Mouse (Mus musculus): ENCODE measurements at regions not wholly inside any gene's neighbourhood (a gene's known extent, or its start where the extent isn't known, plus 50 kb on each side); places are given as distances from the start of the nearest gene placed in this dataset.

DNA sequence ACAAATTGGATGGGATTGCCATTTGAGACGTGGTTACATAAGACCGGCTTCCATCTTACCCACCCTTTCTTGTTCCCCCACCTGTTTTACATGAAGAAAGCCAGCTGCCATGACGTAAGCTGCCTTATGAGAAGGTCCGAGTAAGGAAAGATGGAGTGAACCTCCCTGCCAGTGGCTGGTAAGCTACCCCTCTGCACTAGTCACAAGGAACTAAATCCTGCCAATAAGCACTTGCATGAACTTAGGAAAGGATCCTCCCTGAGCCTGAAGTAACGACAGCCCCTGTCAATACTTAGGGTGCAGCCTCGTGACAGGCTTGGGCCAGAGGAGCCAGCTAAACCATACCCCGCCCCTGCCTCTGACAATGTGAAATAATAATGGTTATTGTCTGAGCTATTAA is 62.8 kb upstream of the Gm47985 start:
- DNase-seq (ENCODE audit: extremely low spot score) = no peak

DNA sequence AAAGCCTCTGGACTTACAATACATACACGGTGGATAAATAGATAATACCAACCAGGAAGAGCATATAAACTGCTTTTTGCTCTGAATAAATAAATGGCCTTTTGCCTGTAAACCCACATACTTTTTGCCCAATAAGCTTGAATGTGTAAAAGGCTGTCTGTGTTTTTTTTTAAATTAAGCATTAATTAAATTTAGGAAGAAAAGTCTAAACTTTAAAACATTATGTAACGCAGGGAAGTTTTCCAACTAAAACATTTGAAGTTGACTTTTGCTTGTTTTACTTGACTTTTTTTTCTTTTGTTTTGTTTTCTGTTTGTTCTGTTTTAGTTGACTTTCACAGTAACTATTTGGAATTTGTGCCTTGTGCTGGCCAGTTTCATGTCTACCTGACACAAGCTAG is 60.7 kb upstream of the Gm47985 start:
- DNase-seq (ENCODE audit: extremely low spot score) = no peak

DNA sequence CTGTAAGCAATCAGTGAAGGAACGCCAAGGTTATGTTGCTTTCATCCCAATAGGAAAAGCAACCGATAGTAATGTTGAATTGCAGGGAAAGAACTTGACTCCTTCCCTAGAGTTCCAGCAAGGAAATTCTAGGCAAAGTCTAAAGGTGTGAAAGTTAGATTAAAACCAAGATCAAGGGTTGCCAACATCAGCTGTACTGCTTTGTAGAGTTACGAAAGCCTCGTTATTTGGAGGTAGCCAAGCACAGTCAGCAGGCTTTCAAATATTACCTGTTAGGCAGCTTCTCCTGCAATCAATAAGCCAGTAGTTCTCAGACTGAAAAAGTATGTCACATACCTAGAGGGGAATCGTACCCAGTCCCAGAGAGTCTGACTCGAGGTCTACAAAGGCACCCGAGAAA is 58.4 kb upstream of the Gm47985 start:
- no peak for DNase-seq (ENCODE audit: extremely low spot score)

DNA sequence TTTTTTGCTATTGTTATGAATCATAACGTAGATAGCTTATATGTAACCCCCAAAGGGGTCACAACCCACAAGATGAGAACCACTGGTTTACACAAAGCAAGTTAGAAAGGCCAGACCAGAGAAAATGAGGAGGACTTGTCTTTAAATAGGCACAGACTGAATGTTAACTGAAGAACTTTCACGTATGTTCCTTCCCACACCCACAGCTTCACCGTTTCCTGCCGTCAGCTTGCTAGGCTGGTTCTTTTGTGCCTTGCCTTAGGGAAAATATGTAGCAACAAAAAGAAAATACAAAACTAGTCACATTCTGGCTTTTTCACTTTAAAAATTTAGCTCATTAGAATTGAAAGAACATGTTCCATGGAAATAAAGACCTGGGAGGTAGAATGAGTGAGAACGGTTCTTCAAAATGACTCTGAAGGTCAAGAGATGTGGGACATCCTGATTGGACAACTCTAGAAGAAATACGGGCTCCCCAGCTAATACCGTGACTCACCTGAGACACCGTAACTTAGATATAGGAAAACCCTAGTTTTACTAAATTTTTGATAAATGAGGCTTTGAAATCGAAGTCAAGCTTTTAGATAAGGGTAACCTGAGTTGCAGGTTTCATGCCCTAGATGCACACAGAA is 57.2 kb upstream of the Gm47985 start:
- no peak for DNase-seq (ENCODE audit: extremely low spot score)

DNA sequence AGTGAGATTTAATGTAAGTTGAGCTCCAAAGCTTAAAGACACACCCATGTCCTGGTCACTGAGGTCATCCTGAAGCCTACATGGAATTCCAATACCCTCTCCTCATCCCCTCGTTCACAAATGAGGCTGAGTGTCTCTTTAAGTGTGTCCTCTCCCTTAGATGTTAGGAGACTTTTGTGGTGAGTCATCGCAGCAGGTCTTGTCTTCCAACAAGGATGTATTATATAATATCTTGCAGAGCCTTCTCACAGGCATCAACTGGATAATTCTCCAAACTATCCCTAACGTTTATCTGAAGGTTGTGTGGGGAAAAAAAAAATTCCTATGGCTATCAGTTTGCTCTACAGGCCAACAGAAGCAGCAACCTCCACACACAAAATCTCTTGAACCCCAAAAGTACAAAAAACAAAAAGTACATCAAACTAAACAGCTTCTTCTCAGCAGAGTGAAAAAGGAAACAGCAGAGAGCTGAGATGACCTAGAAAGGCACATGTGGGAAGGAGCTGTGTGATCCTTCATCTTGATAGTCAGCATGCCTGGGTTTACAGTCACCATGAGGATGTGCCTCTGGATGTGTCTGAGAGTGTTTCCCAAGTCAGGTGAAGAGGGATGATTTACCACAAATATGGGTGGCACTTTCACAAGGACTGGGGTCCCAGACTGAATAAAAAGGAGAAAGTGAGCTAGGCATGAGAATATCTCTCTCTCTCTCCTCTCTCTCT is 56.4 kb upstream of the Gm47985 start:
- no peak for DNase-seq (ENCODE audit: extremely low spot score)

DNA sequence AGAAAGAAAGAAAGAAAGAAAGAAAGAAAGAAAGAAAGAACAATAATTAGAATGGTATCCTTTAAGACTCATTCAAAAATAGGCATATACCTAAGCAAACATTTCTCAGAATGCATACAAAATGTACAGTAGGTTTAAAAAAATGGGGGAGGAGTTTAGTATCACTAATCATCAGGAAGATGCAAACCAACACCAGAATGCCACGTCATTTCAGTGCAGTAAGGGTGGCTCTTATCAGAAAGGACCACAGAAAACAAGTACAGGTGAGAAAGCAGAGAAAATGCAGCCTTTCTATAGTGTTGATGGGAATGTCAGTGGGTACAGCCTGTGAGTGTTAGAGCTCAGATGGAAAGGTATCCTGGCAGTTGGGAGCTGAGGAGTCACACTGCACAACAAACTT is 55.6 kb upstream of the Gm47985 start:
- DNase-seq (ENCODE audit: extremely low spot score) = no peak

DNA sequence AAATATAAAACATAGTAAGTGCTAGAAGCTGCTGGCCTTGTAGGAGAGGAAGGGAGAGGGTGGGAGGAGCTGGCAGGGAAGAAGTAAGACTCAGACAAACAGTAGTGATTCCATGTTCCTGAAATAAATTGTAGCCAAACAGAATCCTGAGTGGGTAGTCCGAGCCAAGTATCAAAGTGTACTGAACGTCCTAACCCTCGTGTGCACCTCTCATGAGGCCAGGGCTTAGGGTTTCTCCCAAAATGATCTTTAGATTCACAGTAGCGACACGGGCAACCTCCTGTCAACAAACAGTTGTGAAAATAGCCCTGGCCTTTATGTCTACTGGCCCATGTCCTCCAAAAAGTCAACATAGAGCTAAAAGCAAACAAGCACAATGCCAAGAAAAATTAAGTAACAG is 54.3 kb upstream of the Gm47985 start:
- DNase-seq (ENCODE audit: extremely low spot score) = no peak

DNA sequence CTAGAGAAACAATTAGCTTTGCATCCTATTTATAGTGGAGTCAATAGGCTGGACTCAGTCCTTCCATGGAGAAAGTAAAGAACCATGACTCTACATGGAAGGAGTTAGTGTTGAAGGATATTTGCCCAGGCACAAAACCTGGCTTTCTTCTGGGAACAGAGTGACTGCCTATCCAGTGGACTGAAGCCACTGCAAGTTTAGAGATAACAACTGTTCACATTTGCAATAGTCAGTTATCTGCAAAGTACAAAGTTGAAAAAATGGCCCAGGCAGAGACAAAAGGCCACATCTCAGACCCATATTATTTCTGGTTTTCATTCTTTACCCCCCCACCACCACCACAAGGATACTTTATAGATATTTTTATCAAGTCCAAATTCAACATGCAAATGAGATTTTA is 53.4 kb upstream of the Gm47985 start:
- no peak for DNase-seq (ENCODE audit: extremely low spot score)

DNA sequence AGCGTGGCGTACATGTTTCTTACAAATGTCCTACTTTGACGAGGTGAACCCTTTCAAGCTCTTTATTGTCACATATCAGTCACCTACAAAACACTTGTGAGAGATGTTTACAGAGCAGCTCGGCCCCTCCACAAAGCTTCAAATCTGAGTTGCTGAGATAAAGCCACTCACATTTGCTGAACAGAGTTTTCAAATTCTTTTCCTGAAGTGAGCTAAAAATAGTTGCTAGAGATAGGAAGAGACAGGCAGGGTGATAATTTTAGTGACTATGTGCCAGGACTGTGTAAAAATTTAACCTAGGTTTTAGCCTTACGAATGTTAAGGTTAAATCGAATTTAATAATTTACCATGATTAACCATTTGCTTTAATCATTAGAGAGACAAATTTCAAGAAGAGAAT is 52.3 kb upstream of the Gm47985 start:
- DNase-seq (ENCODE audit: extremely low spot score) = no peak

DNA sequence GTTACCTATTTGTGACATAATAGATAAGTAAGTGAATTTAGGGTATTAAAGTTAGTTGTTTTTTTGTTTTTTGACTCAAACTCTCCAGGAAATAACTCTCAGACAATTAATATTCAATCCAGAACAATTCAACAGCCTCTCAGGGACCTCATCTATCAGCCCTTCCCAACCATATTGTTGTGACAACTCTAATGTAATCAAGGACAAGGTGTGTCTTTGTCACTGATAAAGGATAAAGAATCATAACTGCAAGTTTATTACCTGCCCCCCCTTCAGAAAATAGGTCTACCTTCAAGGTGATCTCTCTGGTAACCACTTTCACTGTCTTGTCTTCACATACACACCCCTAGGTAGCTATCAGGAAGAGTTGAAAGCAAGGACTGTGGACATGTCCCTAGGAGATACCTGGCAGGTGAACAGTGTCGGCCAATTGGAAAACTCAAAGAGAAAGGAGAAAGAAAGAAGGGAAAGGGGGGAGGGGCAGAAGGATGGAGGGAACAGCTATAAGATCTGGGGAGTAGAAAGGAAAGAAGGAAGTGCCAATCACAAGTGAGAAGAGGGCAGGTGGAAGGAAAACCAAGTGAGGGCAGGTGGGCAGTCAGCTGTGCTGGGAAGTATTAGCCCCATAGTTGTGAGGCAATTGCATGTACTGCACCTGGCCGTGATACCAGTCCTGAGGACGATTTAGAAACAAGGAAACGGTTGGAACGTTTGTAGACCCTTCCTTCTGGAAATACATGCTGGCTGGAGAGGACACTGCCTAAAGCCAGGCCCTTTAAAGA is 51.3 kb upstream of the Gm47985 start:
- no peak for DNase-seq (ENCODE audit: extremely low spot score)

DNA sequence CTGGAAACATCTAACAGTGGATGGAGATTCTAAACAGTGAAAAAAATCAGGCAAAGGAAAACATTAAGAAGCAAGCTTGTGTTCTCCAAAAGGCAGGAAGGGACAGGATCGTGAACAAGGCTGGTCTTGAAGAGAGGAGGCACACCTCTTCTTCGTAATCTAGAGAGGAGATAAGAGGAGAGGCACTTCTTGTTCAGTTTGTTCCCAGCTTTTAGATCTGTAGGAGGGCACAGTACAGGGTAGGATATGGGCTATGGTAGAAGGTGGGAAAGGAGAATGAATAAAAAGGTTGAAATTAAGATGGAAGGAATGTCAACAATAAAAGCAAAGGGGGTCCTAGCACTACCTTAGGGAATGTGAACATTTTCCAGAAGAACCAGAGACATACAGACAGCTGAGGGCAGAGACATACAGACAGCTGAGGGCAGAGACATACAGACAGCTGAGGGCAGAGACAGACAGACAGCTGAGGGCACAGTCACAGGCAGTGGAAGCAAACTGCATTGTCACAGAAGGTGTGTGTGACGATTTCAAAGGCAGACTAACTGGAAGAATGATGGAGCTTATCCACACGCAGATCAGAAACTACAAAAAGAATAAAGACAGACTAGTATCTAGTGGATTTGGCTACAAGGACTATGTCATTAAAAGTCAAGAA is 50.6 kb upstream of the Gm47985 start:
- no peak for DNase-seq (ENCODE audit: extremely low spot score)

Data from embryo, embryonic 9.5 days (tissue).